Mouse (Mus musculus): ENCODE data around the gene Psg22. TPM values are rescaled to one million over a fixed set of nuclear protein-coding genes. Genes with fewer than 3 reads are reported as not detected.
A peak's percentile ranks its signal among the peaks of the same experiment; 100 is the strongest.
"Not testable (repeated sequence)": the region's sequence is repeated elsewhere in the genome, so short reads cannot be mapped to it uniquely, and the experiment has no call there.

Psg22 gene
- not detected in 2 replicates for polyA plus RNA-seq (2011; ENCODE audit: insufficient read depth, insufficient read length, low read depth, missing spikeins)

- Histone ChIP-seq H3K36me3 (ENCODE audit: control insufficient read depth, insufficient read depth, low read length, poor library complexity, severe bottlenecking) (no peaks in the 10 kb centered on the region), H3K27me3 (ENCODE audit: control insufficient read depth, insufficient read depth, low read length, poor library complexity, severe bottlenecking) (no peaks in the 10 kb centered on the region), H3K27ac (ENCODE audit: insufficient read depth, low read length) (no peak within 1 kb of the TSS), H3K9me3 (replicated peaks; ENCODE audit: control insufficient read depth, insufficient read depth, low read length, poor library complexity, severe bottlenecking) (peaks cover 7% of the 10 kb centered on the region), H3K4me3 (ENCODE audit: low read depth, low read length) (no peak within 1 kb of the TSS), H3K9ac (ENCODE audit: low read depth, poor library complexity, severe bottlenecking) (no peak within 1 kb of the TSS), H3K4me1 (ENCODE audit: control insufficient read depth, insufficient read depth, low read length) (no peaks in the 10 kb centered on the region)
- no peak for TF ChIP-seq POLR2A (IDR thresholded peaks at IDR 0.05; ENCODE audit: insufficient read depth, low read length)
- no peak for TF ChIP-seq CTCF (IDR thresholded peaks at IDR 0.05; ENCODE audit: low read depth, low read length)
- no peak for TF ChIP-seq EP300 (IDR thresholded peaks at IDR 0.05; ENCODE audit: insufficient read depth, low read depth, low read length)
Measured at GRCm38 (mm10) chr7:18717790-18718189, at the start of gene Psg22. Gene Psg22 (plus strand): TSS chr7:18718090.

- TF ChIP-seq EP300 (IDR thresholded peaks at IDR 0.05; ENCODE audit: insufficient read depth, low read depth, low read length) (no peak), CTCF (IDR thresholded peaks at IDR 0.05; ENCODE audit: low read depth, low read length) (peak; percentile 58)
- H3K4me1 ChIP-seq (ENCODE audit: control insufficient read depth, insufficient read depth, low read length), result no peaks in the 10 kb centered on the region
Measured at GRCm38 (mm10) chr7:18679772-18680171, 38.1 kb upstream of the Psg22 start.

DNA sequence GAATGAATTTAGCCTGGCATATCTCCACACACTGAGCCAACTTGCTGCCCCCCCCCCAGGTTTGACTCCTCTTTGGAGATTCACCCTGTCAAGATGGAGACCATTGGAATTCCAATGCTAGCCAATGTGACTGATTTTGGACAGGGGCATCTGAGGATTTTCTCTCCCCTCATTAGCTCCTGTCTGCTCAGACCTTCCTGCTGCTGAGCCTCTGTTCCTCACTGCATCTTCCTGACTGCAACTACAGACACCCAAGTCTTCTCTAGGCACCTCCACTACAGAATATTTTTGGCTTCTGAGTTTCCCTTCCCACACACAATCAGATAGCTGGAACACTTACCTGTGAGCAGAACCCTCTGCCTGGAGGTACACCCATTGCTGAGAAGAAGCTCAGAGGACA, 32.3 kb upstream of the Psg22 start:
- Histone ChIP-seq H3K27ac (ENCODE audit: insufficient read depth, low read length) (no peak overlapping the region), H3K27me3 (ENCODE audit: control insufficient read depth, insufficient read depth, low read length, poor library complexity, severe bottlenecking) (no peaks in the 10 kb centered on the region), H3K9ac (ENCODE audit: low read depth, poor library complexity, severe bottlenecking) (no peak overlapping the region), H3K4me3 (ENCODE audit: low read depth, low read length) (no peak overlapping the region), H3K9me3 (replicated peaks; ENCODE audit: control insufficient read depth, insufficient read depth, low read length, poor library complexity, severe bottlenecking) (peaks cover 5% of the 10 kb centered on the region; the same call in 1 of the 2 replicates), H3K36me3 (ENCODE audit: control insufficient read depth, insufficient read depth, low read length, poor library complexity, severe bottlenecking) (no peaks in the 10 kb centered on the region), H3K4me1 (ENCODE audit: control insufficient read depth, insufficient read depth, low read length) (no peaks in the 10 kb centered on the region)
- TF ChIP-seq CTCF (IDR thresholded peaks at IDR 0.05; ENCODE audit: low read depth, low read length) (no peak), EP300 (IDR thresholded peaks at IDR 0.05; ENCODE audit: insufficient read depth, low read depth, low read length) (no peak), POLR2A (IDR thresholded peaks at IDR 0.05; ENCODE audit: insufficient read depth, low read length) (no peak)

More at GRCm38 (mm10) chr7:18679772-18680171, 38.1 kb upstream of the Psg22 start:
- H3K36me3 ChIP-seq (ENCODE audit: control insufficient read depth, insufficient read depth, low read length, poor library complexity, severe bottlenecking), result no peaks in the 10 kb centered on the region
- H3K9ac ChIP-seq (ENCODE audit: low read depth, poor library complexity, severe bottlenecking), result no peak overlapping the region
- H3K4me3 ChIP-seq (ENCODE audit: low read depth, low read length), result no peak overlapping the region
- no peak overlapping the region for H3K27ac ChIP-seq (ENCODE audit: insufficient read depth, low read length)
- H3K27me3 ChIP-seq (ENCODE audit: control insufficient read depth, insufficient read depth, low read length, poor library complexity, severe bottlenecking), result no peaks in the 10 kb centered on the region
- H3K9me3 ChIP-seq (replicated peaks; ENCODE audit: control insufficient read depth, insufficient read depth, low read length, poor library complexity, severe bottlenecking), result 0 out of 2 replicates have a peak, but pooled peaks cover 1% of the 10 kb centered on the region

DNA sequence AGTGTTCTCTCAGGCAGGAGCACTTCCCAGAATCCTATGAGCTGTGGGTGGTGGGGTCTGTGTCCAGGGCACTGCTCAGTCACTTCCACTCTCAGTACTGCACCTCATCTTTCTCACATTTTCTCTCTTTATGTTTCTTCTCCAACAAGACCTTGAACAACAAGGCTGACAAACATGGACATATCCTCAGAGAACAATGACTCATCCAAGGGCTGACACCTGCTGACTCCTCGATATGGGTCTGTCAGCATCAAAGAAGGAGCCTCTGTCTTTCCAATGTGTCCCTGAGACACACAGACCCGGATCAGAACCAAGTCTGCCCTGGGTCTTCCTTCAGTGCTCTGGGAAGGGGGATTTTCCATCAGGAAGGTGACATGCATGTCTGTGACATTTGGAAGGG, 31.8 kb upstream of the Psg22 start, which contains the start of gene Psg20:
Gene Psg20, minus strand, starts transcription at position 101 of the 400 bp plus-strand sequence.
- TF ChIP-seq CTCF (IDR thresholded peaks at IDR 0.05; ENCODE audit: low read depth, low read length) (no peak), POLR2A (IDR thresholded peaks at IDR 0.05; ENCODE audit: insufficient read depth, low read length) (no peak), EP300 (IDR thresholded peaks at IDR 0.05; ENCODE audit: insufficient read depth, low read depth, low read length) (no peak)
- Histone ChIP-seq H3K27me3 (ENCODE audit: control insufficient read depth, insufficient read depth, low read length, poor library complexity, severe bottlenecking) (no peaks in the 10 kb centered on the region), H3K4me1 (ENCODE audit: control insufficient read depth, insufficient read depth, low read length) (no peaks in the 10 kb centered on the region), H3K27ac (ENCODE audit: insufficient read depth, low read length) (no peak within 1 kb of the TSS), H3K9ac (ENCODE audit: low read depth, poor library complexity, severe bottlenecking) (no peak within 1 kb of the TSS), H3K9me3 (replicated peaks; ENCODE audit: control insufficient read depth, insufficient read depth, low read length, poor library complexity, severe bottlenecking) (peaks cover 5% of the 10 kb centered on the region; the same call in 1 of the 2 replicates), H3K4me3 (ENCODE audit: low read depth, low read length) (no peak within 1 kb of the TSS), H3K36me3 (ENCODE audit: control insufficient read depth, insufficient read depth, low read length, poor library complexity, severe bottlenecking) (no peaks in the 10 kb centered on the region)

DNA sequence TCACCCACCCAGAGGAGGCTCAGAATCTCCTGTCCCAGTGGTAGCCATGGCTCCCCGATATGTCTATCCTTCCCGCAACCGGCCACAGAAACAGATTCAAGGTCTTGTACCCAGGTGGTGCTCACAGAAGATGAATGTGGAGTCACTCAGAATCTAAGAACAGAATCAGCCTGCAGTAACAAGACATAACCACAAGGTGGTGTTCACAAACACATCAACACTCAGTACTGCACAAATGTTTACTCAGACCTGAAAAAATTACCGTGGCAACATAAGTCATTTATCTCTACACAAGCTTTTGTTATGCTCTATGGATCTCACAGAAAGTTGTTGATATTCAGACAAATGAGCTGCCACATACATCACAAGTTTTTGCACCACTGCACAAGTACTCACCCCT, 7.6 kb upstream of the Psg22 start:
- peak; percentile 3 for TF ChIP-seq CTCF (IDR thresholded peaks at IDR 0.05; ENCODE audit: low read depth, low read length)
- not testable (repeated sequence) for H3K36me3 ChIP-seq (ENCODE audit: control insufficient read depth, insufficient read depth, low read length, poor library complexity, severe bottlenecking); H3K27ac ChIP-seq (ENCODE audit: insufficient read depth, low read length); H3K4me1 ChIP-seq (ENCODE audit: control insufficient read depth, insufficient read depth, low read length); H3K9ac ChIP-seq (ENCODE audit: low read depth, poor library complexity, severe bottlenecking); H3K27me3 ChIP-seq (ENCODE audit: control insufficient read depth, insufficient read depth, low read length, poor library complexity, severe bottlenecking); H3K4me3 ChIP-seq (ENCODE audit: low read depth, low read length)
- H3K9me3 ChIP-seq (replicated peaks; ENCODE audit: control insufficient read depth, insufficient read depth, low read length, poor library complexity, severe bottlenecking), result peaks cover 15% of the 10 kb centered on the region

GRCm38 (mm10) chr7:18710846-18711245, 7.0 kb upstream of the Psg22 start:
- no peaks in the 10 kb centered on the region for H3K36me3 ChIP-seq (ENCODE audit: control insufficient read depth, insufficient read depth, low read length, poor library complexity, severe bottlenecking)
- H3K4me3 ChIP-seq (ENCODE audit: low read depth, low read length), result no peak overlapping the region
- H3K27ac ChIP-seq (ENCODE audit: insufficient read depth, low read length), result no peak overlapping the region
- H3K27me3 ChIP-seq (ENCODE audit: control insufficient read depth, insufficient read depth, low read length, poor library complexity, severe bottlenecking), result no peaks in the 10 kb centered on the region
- TF ChIP-seq POLR2A (IDR thresholded peaks at IDR 0.05; ENCODE audit: insufficient read depth, low read length), result no peak
- no peak for TF ChIP-seq EP300 (IDR thresholded peaks at IDR 0.05; ENCODE audit: insufficient read depth, low read depth, low read length)
- TF ChIP-seq CTCF (IDR thresholded peaks at IDR 0.05; ENCODE audit: low read depth, low read length), result no peak
- peaks cover 14% of the 10 kb centered on the region for H3K9me3 ChIP-seq (replicated peaks; ENCODE audit: control insufficient read depth, insufficient read depth, low read length, poor library complexity, severe bottlenecking)
- H3K4me1 ChIP-seq (ENCODE audit: control insufficient read depth, insufficient read depth, low read length), result no peaks in the 10 kb centered on the region
- no peak overlapping the region for H3K9ac ChIP-seq (ENCODE audit: low read depth, poor library complexity, severe bottlenecking)

Measured in ES-Bruce4 (cell line).